Mouse (Mus musculus) myocyte (in vitro differentiated cells): ENCODE results near the gene Htr5b.

Experiments
- CEBPB ChIP-seq: IDR thresholded peaks from 2 replicates; pipeline ENCODE4 v1.6.1; 2011; ENCODE audit warnings: mild to moderate bottlenecking, moderate library complexity; ENCODE audit not compliant: poor library complexity, insufficient read depth, severe bottlenecking
- E2F4 ChIP-seq: IDR thresholded peaks from one replicate; pipeline ENCODE4 v1.6.1; 2011; ENCODE audit warnings: mild to moderate bottlenecking, control low read depth, moderate library complexity; ENCODE audit not compliant: insufficient read depth
- MAX ChIP-seq: IDR thresholded peaks from one replicate; pipeline ENCODE4 v1.6.1; 2011; ENCODE audit warnings: low read depth, mild to moderate bottlenecking, control low read depth
- MYOG ChIP-seq, 3 experiments: IDR thresholded peaks; one replicate each; pipeline ENCODE4 v1.6.1; 2011; ENCODE audit warnings: control low read depth in 2 of 3, low read depth in 2 of 3, mild to moderate bottlenecking in 2 of 3; ENCODE audit not compliant: insufficient read length in 2 of 3, control insufficient read depth in 1 of 3, insufficient read depth in 1 of 3
- POLR2A ChIP-seq: IDR thresholded peaks from one replicate; pipeline ENCODE4 v1.6.1; 2011; ENCODE audit warnings: low read depth, mild to moderate bottlenecking, control low read depth, moderate library complexity; ENCODE audit not compliant: insufficient read length
- POLR2AphosphoS2 ChIP-seq: IDR thresholded peaks from one replicate; pipeline ENCODE4 v1.6.1; 2011; ENCODE audit warnings: low read depth, control low read depth; ENCODE audit not compliant: insufficient read length

GRCm38 (mm10) chr1:121490241-121490640 is 38.0 kb downstream of the Htr5b start:
- TF ChIP-seq CEBPB (no peak), MAX (no peak), POLR2A (no peak), E2F4 (no peak), MYOG (IDR thresholded peaks at IDR 0.05; ENCODE audit: control insufficient read depth in 1 of 3, insufficient read depth in 1 of 3, insufficient read length in 2 of 3, low read depth in 2 of 3) (no peak), POLR2AphosphoS2 (no peak)
